Mouse (Mus musculus) cerebellum, postnatal 25 days (tissue): Measurements from ENCODE around the gene Slc6a17.

Experiments used
- DNase-seq, 2 experiments: peaks; one replicate each; pipeline ENCODE4 v3.0.0; 2021; ENCODE audit warnings: mixed read lengths in 2 of 2

Slc6a17 gene

DNA sequence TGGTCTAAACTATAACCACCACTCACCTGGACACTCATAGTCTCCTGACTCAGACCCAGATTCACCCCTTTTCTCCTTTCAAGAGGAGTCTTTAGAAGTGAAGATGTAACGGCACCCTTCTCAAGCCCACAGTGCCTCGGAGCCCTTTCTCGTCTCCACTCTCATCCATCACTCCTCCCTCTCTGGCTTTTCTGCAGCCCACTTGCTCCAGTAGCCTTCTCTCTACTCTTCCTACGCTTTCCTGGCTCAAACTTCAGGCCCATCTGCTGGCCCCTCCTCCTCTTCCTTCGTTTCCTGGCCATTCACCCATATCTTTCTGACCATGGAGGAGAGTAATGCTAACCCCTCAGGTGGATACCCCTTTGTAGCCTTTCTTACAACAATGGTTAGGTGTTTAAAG, 3.1 kb upstream of the Slc6a17 start:
- DNase-seq: no peak

DNA sequence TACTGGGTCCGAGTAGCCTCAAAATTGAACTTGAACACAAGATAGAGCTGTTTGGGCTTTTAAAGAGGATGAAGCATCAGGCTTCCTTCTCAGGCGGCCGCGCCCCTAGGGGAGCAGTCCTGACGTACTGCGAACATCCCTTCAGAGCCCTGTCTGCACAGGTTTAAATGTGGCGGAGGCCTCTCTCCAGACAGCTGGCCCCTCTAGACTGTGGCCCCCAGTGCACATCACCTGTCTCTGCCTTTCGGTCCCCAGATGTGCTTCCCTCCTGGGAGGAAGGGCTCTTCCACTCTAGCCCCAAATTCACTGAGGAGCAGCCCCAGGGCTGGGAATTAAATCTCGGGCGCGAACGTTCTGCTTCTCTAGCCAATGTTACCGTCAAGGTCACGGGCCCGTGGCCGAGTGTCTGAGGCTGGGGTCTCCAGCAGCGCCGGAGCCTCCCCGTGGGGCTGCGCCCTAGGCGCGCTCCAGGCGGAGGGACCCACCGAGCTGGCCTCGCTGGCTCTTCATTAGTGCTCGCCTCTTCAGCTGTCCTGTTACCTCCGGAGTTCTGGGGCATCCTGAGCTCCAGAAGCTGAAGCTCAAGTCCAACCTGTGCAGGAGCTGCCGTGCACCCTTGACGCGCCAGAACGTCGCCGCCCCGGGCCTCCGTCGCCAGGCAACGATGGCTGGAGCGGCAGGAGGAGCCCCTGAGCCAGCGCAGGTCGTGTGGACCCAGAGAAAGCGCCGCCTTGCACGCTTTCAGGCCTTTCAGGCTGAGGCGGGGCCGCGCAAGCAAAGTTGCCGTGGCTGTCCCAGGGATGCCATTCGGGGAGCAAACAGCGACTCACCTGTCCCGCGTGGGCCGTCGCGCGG, 815 bp downstream of the Slc6a17 start:
- peak; percentile 77 to 79 for DNase-seq

DNA sequence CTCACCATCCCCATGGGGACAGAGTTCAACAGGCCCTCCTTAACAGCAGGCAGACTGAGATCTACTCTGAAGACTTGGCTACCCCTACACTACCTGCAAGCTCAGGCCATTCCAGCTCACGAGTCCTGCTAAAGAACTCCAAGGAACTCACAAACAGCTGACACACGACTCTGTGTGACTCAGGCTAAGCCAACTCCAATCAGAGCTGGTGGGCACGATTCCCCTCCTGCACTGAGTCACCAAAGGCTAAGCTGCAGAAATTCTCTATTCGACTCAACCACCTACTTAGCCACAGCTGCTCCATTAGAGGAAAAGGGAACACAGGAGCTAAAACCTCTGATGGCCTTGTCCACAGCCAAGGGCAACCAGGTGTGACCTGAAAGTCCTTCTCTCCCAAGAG, 1.8 kb downstream of the Slc6a17 start:
- no peak for DNase-seq

DNA sequence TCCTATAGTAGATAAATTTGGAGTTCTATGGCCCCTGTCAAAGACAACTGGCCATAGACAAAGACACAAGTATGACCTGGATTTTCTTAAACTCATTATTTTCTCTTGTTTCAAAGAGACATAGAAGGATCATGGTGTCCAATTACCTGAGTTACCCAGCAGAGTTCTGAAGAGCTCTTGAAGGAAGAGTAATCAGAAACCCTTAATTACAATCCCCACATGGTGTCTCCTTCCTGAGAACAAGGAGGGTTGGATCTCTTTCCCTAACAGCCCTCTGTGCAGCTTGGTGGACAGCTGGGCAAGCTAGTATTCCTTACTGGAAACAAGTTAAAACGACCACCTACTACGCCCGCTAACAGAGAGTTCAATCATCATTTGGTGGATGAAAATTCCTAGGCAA, 6.4 kb downstream of the Slc6a17 start:
- DNase-seq: no peak

DNA sequence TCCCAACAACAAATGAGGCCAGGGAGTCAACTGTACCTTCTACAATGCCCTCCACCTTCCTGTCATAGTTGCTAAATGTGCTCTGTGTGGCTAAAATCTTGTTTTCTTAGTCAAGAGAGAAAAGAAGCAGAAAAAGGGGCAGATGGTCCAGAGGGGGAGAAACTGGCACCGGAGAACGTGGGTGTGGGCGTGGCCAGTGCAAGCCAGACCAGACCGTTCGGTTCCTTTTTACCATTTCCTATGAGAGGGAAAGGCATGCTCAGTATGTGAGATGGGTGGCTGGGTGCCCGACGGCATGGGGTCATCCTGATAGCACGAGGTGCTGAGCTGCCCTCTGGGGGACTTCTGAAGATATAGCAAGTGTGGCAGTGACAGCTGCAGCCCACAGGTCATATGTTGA, 9.1 kb downstream of the Slc6a17 start:
- peak; percentile 51 to 68 for DNase-seq

DNA sequence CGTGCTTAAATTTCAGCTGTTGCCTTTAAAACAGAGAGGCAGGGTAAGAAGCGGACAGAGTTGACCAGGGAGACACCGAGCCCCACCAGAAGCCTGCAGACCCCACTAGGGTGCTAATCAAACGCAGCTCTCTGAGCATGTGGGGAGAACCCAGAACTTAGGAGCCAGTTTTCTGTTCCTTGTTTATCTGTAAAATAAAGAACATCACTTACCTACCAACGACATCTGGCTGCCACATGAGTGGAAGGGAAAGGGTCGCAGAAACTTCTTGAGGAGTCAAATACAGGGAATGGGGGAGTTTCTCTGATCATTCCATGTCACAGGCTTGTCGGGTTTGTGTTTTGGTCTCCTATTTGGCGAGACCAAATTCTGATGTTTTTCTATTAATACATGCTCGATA, 9.9 kb downstream of the Slc6a17 start:
- no peak for DNase-seq

DNA sequence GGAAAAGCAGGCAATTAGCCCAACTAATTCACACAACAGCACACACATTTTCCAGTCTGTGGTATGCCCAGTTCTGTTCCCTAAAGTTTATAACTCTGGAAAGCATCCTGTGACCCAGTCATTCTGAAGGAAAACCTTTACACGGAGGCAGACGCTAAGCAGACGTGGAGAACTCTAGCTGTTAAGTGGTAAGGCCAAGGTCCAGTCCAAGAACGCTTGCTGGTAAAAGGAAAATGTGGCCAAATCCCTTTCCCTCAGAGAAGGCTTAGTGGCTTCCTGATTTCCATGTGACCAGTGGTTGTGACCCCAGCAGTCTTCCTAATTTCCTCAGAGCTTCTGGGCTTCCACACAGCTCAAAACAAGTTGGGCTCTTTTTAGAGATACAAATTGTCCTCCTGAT, 11.3 kb downstream of the Slc6a17 start:
- DNase-seq: no peak

DNA sequence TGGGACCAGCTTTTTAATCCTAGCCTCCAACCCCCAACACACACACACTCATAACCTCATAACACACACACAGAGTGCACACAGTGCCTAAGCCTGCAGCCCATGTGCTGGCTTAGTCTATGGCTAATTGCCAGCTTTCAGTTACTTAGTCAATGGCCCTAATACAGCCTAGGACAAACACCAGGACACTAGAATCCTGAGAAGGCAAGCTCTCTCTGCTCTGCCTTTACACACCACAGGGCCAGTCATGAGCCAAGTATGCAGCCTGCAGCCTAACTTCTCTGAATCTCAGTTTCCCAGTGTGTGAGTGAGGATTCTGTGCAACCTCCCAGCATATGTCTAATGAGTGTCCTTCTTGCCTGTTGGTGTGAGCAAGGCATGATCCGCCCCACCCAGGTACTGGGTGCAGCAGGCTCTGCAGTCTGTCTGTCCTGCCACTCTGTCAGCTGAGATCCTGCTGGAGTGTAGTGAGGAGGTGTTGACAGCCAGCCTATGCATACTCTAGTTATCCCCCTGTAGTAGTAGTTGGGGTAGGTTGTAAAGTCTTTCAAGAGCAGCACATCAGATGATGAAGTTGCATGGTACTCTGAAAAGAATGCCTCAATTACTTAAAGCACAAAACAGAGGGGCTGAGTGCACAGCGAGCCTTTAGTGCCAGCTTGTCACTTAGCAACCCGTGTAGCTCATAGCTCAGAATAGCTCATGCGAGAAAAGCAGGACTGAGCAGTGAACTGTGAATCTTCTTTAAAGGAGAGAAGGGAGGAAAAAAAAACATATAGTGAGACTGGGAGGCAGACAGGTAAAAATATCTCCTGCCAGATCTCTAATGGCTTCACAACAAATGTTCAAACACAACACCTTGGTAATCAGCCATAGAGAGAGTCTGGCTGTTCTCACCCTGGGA, 12.1 kb downstream of the Slc6a17 start:
- peak in 1 of 2 experiments; percentile 42 for DNase-seq

DNA sequence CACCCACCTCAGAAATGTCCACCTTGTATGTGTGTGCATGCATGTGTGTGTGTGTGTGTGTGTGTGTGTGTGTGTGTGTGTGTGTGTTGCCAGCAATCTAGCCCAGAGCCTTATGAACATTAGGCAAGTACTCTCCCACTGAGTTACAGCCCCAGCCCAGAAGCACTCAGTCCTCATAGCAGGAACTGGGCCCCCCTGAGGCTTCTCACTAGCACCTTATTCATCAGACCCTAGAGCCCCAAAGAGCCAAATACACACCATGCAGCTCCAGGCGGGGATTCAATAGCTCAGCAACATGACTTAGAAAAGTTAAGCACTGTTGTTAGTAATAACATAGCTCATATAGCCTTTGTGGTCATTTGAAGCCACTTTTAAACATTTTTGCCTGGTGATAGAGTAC, 13.3 kb downstream of the Slc6a17 start:
- no peak for DNase-seq

- peak in 1 of 2 experiments; percentile 53 for DNase-seq
These were observed 14.1 kb downstream of the Slc6a17 start for GRCm38 (mm10) chr3:107503716-107504115.

GRCm38 (mm10) chr3:107501702-107502151, 16.1 kb downstream of the Slc6a17 start:
- peak; percentile 84 to 86 for DNase-seq

- peak; percentile 84 for DNase-seq
These were observed 17.5 kb downstream of the Slc6a17 start for GRCm38 (mm10) chr3:107500301-107500700.

DNA sequence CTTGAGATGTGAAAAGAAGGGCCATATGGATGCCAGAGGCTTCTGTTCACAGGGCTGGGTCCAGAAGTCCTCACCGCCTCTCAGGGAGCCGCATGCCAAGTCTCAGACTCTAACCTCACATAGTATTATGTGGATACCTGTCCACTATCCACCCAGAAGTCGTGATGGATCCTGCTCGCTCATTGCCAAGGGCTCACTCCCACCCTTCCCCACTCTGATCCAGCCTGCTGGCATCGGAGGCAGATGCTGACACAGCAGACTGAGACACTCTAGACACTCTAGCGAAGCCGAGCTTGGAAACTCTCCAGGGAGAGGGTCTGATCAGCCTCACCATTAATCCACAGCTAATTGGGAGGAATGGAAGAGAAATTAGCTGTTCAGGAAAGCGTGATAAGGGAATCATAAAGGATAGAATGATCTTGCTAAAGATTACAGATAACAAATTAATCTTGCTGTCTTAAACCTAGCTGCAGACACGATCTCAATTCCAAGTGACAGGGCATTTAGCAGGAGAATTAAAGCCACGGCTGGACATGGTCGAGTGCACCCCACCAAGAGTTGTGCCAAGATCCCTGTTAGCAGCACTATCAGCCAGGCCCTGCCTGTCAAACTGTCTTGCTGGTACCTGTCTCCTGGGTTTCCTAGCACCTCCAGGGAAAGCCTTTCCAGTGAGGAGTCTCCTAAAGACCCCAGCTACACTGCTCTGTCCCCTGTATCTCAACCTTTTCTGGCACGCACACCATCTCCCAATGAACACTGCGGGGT, 21.6 kb downstream of the Slc6a17 start:
- peak; percentile 48 to 59 for DNase-seq

DNA sequence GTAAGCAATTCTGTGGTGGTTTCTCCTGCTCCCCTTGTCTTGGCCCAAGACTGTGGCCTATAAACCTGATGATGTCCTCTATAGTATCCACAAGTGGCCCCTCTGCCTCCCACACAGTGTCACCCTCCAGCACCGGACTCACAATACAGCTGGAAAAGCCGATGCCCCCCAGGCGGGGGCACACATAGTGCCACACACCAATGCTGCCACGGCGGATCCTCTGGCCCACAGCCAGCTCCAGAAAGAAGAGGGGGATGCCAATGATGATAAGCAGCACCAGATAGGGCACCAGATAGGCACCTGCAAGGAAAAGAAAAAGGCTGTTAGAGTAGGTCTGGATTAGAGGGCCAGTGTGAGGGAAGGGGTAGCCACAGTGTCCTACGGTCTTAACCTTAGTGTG, 22.3 kb downstream of the Slc6a17 start:
- no peak for DNase-seq

DNA sequence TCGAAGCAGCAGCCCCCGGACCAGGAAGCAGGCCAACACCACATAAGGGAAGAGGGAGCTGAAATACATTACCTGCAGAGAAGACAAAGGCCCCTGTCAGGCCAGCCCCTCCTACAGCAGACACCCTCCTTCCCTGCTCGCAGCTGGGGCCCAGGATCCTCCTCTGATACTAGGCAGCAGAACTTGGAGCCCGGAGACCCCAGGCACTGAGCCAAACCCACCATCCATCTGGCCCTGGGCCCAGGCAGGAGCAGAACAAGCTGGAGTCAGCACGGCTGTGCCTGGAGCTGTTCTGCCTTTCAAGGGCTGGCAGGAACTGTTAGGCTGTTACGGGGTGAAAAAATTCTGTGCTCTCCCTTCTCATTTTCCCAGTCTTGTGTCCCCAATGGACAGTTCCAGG, 26.4 kb downstream of the Slc6a17 start:
- peak; percentile 82 to 86 for DNase-seq

GRCm38 (mm10) chr3:107488637-107489036, 29.2 kb downstream of the Slc6a17 start:
- no peak for DNase-seq

DNA sequence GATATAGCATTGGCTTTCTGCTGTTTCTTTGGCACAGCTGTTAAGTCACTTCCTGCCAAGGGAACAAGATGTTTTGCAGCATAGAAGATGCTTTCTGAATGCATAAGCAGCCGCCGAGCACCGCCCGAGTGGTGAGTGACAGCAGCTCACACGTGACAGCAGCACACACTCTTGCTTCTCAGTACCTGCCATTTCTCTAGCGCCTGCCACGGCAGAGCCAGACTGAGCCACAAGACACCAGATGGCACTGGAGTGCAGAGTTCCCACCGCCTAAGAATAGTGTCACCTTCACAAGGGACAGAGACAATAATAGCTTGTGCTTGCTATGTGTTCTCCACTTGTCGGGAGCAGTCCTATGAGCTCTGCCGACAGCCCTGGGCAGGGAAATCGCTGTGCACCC, 34.5 kb downstream of the Slc6a17 start:
- DNase-seq: peak; percentile 85 to 87

GRCm38 (mm10) chr3:107480660-107481059, 37.2 kb downstream of the Slc6a17 start:
- no peak for DNase-seq

- DNase-seq: peak; percentile 60 to 63
These were observed 45.6 kb downstream of the Slc6a17 start for GRCm38 (mm10) chr3:107472198-107472597.

GRCm38 (mm10) chr3:107469059-107469458, 48.8 kb downstream of the Slc6a17 start:
- DNase-seq: no peak

DNA sequence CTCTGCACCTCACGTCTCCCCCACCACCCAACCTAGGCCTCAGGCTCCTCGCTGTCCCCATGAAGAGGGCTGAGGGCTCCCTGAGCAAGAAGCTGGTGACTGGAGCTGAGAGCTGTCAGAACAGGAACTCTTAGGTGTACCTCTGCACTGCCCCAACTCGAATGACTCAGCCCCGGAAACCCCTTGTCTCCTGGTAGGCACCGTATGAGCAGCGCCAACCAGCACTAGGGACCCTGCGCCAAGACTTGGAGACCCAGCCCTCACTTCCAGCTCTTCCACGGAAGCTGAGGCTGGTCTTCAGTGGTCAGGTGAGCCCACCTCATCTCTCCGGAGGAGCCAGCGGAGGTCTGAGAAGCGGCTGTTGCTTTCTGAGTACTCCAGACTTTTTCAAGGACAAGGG, 49.7 kb downstream of the Slc6a17 start:
- DNase-seq: no peak

GRCm38 (mm10) chr3:107466577-107466976, 51.2 kb downstream of the Slc6a17 start:
- peak; percentile 84 to 88 for DNase-seq

- peak; percentile 85 to 94 for DNase-seq
These were observed 55.7 kb downstream of the Slc6a17 start for GRCm38 (mm10) chr3:107462160-107462559.
